Mouse (Mus musculus) mature B cell (primary cell): ENCODE data around the gene Zfp384.

Experiments
- in situ Hi-C: fragments of 300-500 bp; cut with MboI; formaldehyde crosslinking; loops from 2 replicates; pipeline ENCODE4 v1.14.3; 2019

Zfp384 gene

GRCm38 (mm10) chr6:125081797-125082560, 73.0 kb downstream of the Zfp384 start:
- in situ Hi-C loops, result loop anchor here (5.0 kb wide), 1 partner anchor 35 kb away; the partner anchor contains the start of gene Acrbp

DNA sequence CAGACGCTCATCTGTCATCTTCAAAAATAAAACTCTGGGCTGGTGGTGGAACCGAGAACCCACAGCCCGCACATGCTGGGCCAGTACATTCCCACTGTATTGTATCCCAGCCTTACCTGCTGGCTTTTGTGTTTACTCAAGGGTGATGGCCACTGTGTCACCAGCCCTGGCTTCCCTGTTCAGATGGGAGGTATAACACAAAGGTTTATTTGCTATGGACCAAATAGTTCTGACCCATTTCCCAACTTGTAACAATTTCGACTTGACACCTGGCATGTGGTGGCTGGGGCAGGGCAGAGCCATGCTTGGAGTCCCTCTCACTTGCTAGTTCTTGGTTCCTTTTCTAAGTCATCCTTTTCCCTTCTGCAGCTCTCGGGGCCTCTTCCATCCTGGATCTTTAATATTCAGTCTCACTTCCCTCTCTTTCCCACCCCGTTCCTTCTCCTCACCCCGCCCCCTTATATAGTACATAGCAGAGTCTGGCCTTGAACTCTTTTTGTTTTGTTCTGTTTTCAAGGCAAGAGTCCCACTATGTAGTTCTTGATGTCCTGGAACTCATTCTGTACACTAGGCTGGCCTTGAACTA, 73.9 kb downstream of the Zfp384 start:
- in situ Hi-C loops, result loop anchor here (5.0 kb wide), 1 partner anchor 36 kb away; the partner anchor contains the start of gene Acrbp

DNA sequence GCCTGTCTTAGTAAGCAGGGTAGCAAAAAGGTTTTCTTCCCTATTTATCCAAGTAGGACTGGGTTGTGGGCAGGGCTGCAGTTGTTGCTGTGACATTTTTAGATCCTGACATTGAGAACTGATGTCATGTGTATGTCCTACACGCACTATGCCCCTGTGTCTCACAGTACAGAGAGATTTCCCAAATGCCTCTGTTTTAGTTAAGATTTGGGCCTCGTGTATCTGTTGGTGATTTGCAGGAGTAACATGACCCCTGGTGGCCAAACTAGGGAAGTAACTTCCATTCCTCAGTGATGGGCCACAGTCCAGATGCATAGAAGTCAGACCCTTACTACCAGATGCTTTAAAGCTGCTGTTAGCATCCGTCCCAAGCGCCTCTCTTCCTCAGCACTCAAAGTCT, 75.5 kb downstream of the Zfp384 start:
- in situ Hi-C loops, result loop anchor here (5.0 kb wide), 1 partner anchor 37 kb away; the partner anchor contains the start of gene Acrbp
